Mouse (Mus musculus): ENCODE measurements around the gene Ptprt. TPM values are rescaled to one million over a fixed set of nuclear protein-coding genes. Genes with fewer than 3 reads are reported as not detected.
A peak's percentile ranks its signal among the peaks of the same experiment; 100 is the strongest.

Gene Ptprt
- polyA plus RNA-seq, 1 experiment from 2014 or later: 1.9 TPM

- H3K36me3 ChIP-seq (replicated peaks): no peaks in the 10 kb centered on the region
- no peaks in the 10 kb centered on the region for H3K9me3 ChIP-seq
- WGBS: 86% methylated on average over 9 of the region's 9 CpGs
- H3K4me1 ChIP-seq: no peaks in the 10 kb centered on the region
- H3K27ac ChIP-seq: no peak overlapping the region
- H3K27me3 ChIP-seq: no peaks in the 10 kb centered on the region
- no peak overlapping the region for H3K4me2 ChIP-seq
- H3K9ac ChIP-seq: no peak overlapping the region
- ATAC-seq (ENCODE audit: low FRiP score): no peak
- no peak overlapping the region for H3K4me3 ChIP-seq (replicated peaks)
Observed at GRCm38 (mm10) chr2:162499501-162499915, 161.4 kb downstream of the Ptprt start.

GRCm38 (mm10) chr2:162498191-162498590 lies 162.8 kb downstream of the Ptprt start:
- no peaks in the 10 kb centered on the region for H3K9me3 ChIP-seq
- no peaks in the 10 kb centered on the region for H3K27me3 ChIP-seq
- H3K27ac ChIP-seq: no peak overlapping the region
- no peak for ATAC-seq (ENCODE audit: low FRiP score)
- no peaks in the 10 kb centered on the region for H3K4me1 ChIP-seq
- no peak overlapping the region for H3K4me3 ChIP-seq (replicated peaks)
- no peak overlapping the region for H3K4me2 ChIP-seq
- no peaks in the 10 kb centered on the region for H3K36me3 ChIP-seq (replicated peaks)
- 80% methylated on average over 3 of the region's 3 CpGs for WGBS
- no peak overlapping the region for H3K9ac ChIP-seq

- no peaks in the 10 kb centered on the region for H3K36me3 ChIP-seq (replicated peaks)
- no peak overlapping the region for H3K9ac ChIP-seq
- no peak overlapping the region for H3K4me3 ChIP-seq (replicated peaks)
- H3K9me3 ChIP-seq: no peaks in the 10 kb centered on the region
- no peak overlapping the region for H3K4me2 ChIP-seq
- no peak for ATAC-seq (ENCODE audit: low FRiP score)
- no peak overlapping the region for H3K27ac ChIP-seq
- H3K4me1 ChIP-seq: no peaks in the 10 kb centered on the region
- no peaks in the 10 kb centered on the region for H3K27me3 ChIP-seq
Observed at GRCm38 (mm10) chr2:162484036-162484435, 176.9 kb downstream of the Ptprt start.

GRCm38 (mm10) chr2:162443106-162443505 lies 217.8 kb downstream of the Ptprt start:
- no peak overlapping the region for H3K9ac ChIP-seq
- no peaks in the 10 kb centered on the region for H3K4me1 ChIP-seq
- H3K27ac ChIP-seq: no peak overlapping the region
- no peak overlapping the region for H3K4me3 ChIP-seq (replicated peaks)
- H3K36me3 ChIP-seq (replicated peaks): no peaks in the 10 kb centered on the region
- no peaks in the 10 kb centered on the region for H3K27me3 ChIP-seq
- H3K9me3 ChIP-seq: no peaks in the 10 kb centered on the region
- WGBS: 69% methylated on average over 1 of the region's 1 CpGs
- ATAC-seq (ENCODE audit: low FRiP score): no peak
- H3K4me2 ChIP-seq: no peak overlapping the region

GRCm38 (mm10) chr2:162436646-162437045 lies 224.3 kb downstream of the Ptprt start:
- WGBS: 97% methylated on average over 3 of the region's 3 CpGs
- Histone ChIP-seq H3K4me2 (no peak overlapping the region), H3K4me1 (no peaks in the 10 kb centered on the region), H3K9me3 (no peaks in the 10 kb centered on the region), H3K27ac (no peak overlapping the region), H3K27me3 (no peaks in the 10 kb centered on the region), H3K9ac (no peak overlapping the region), H3K36me3 (replicated peaks) (no peaks in the 10 kb centered on the region), H3K4me3 (replicated peaks) (no peak overlapping the region)
- no peak for ATAC-seq (ENCODE audit: low FRiP score)

GRCm38 (mm10) chr2:162430171-162430570 lies 230.8 kb downstream of the Ptprt start:
- no peak overlapping the region for H3K4me3 ChIP-seq (replicated peaks)
- H3K9me3 ChIP-seq: no peaks in the 10 kb centered on the region
- H3K9ac ChIP-seq: no peak overlapping the region
- H3K4me1 ChIP-seq: no peaks in the 10 kb centered on the region
- H3K4me2 ChIP-seq: no peak overlapping the region
- no peaks in the 10 kb centered on the region for H3K27me3 ChIP-seq
- ATAC-seq (ENCODE audit: low FRiP score): no peak
- WGBS: 81% methylated on average over 7 of the region's 7 CpGs
- H3K36me3 ChIP-seq (replicated peaks): no peaks in the 10 kb centered on the region
- no peak overlapping the region for H3K27ac ChIP-seq

- Histone ChIP-seq H3K36me3 (replicated peaks) (no peaks in the 10 kb centered on the region), H3K4me1 (no peaks in the 10 kb centered on the region), H3K27me3 (no peaks in the 10 kb centered on the region), H3K27ac (no peak overlapping the region), H3K9me3 (no peaks in the 10 kb centered on the region), H3K4me2 (no peak overlapping the region), H3K9ac (no peak overlapping the region), H3K4me3 (replicated peaks) (no peak overlapping the region)
- WGBS: 90% methylated on average over 8 of the region's 8 CpGs
- no peak for ATAC-seq (ENCODE audit: low FRiP score)
Observed at GRCm38 (mm10) chr2:162426114-162426513, 234.8 kb downstream of the Ptprt start.

- H3K9me3 ChIP-seq: no peaks in the 10 kb centered on the region
- H3K4me2 ChIP-seq: no peak overlapping the region
- 84% methylated on average over 3 of the region's 3 CpGs for WGBS
- H3K9ac ChIP-seq: no peak overlapping the region
- H3K4me1 ChIP-seq: peaks cover 7% of the 10 kb centered on the region; the same call in 1 of the 2 replicates
- H3K4me3 ChIP-seq (replicated peaks): no peak overlapping the region
- H3K27me3 ChIP-seq: 0 out of 2 replicates have a peak, but pooled peaks cover 3% of the 10 kb centered on the region
- no peaks in the 10 kb centered on the region for H3K36me3 ChIP-seq (replicated peaks)
- H3K27ac ChIP-seq: no peak overlapping the region
- no peak for ATAC-seq (ENCODE audit: low FRiP score)
Observed at GRCm38 (mm10) chr2:162418181-162418580, 242.8 kb downstream of the Ptprt start.

GRCm38 (mm10) chr2:162413073-162413812 lies 247.7 kb downstream of the Ptprt start:
- no peak overlapping the region for H3K4me3 ChIP-seq (replicated peaks)
- WGBS: 16% methylated on average over 5 of the region's 5 CpGs
- H3K27ac ChIP-seq: 0 out of 2 replicates have a peak overlapping the region, but pooled peaks have one; percentile 21

GRCm38 (mm10) chr2:162411014-162411413 lies 249.9 kb downstream of the Ptprt start:
- Histone ChIP-seq H3K4me3 (replicated peaks) (no peak overlapping the region), H3K9me3 (no peaks in the 10 kb centered on the region), H3K9ac (no peak overlapping the region), H3K4me2 (no peak overlapping the region), H3K27me3 (peaks cover 18% of the 10 kb centered on the region; the same call in 1 of the 2 replicates), H3K4me1 (peaks cover 15% of the 10 kb centered on the region), H3K27ac (no peak overlapping the region), H3K36me3 (replicated peaks) (no peaks in the 10 kb centered on the region)
- WGBS: 87% methylated on average over 4 of the region's 4 CpGs
- ATAC-seq (ENCODE audit: low FRiP score): no peak

More at GRCm38 (mm10) chr2:162413073-162413812, 247.7 kb downstream of the Ptprt start:
- Histone ChIP-seq H3K27me3 (peaks cover 13% of the 10 kb centered on the region; the same call in 1 of the 2 replicates), H3K4me2 (no peak overlapping the region), H3K36me3 (replicated peaks) (no peaks in the 10 kb centered on the region), H3K9ac (no peak overlapping the region), H3K9me3 (no peaks in the 10 kb centered on the region), H3K4me1 (peaks cover 15% of the 10 kb centered on the region)
- ATAC-seq (ENCODE audit: low FRiP score): peak; percentile 85

- ATAC-seq (ENCODE audit: low FRiP score): no peak
- no peak overlapping the region for H3K27ac ChIP-seq
- no peak overlapping the region for H3K4me3 ChIP-seq (replicated peaks)
- H3K36me3 ChIP-seq (replicated peaks): no peaks in the 10 kb centered on the region
- H3K4me2 ChIP-seq: no peak overlapping the region
- H3K9me3 ChIP-seq: no peaks in the 10 kb centered on the region
- 88% methylated on average over 8 of the region's 8 CpGs for WGBS
- H3K4me1 ChIP-seq: peaks cover 15% of the 10 kb centered on the region
- H3K9ac ChIP-seq: no peak overlapping the region
- H3K27me3 ChIP-seq: peaks cover 18% of the 10 kb centered on the region; the same call in 1 of the 2 replicates
Observed at GRCm38 (mm10) chr2:162409245-162409644, 251.7 kb downstream of the Ptprt start.

GRCm38 (mm10) chr2:162401316-162402100 lies 259.4 kb downstream of the Ptprt start:
- WGBS: 78% methylated on average over 6 of the region's 6 CpGs

More at GRCm38 (mm10) chr2:162401316-162402100, 259.4 kb downstream of the Ptprt start:
- no peaks in the 10 kb centered on the region for H3K36me3 ChIP-seq (replicated peaks)
- H3K4me2 ChIP-seq: no peak overlapping the region
- no peak overlapping the region for H3K9ac ChIP-seq
- no peak for ATAC-seq (ENCODE audit: low FRiP score)
- H3K27me3 ChIP-seq: peaks cover 18% of the 10 kb centered on the region
- H3K4me1 ChIP-seq: peaks cover 3% of the 10 kb centered on the region; the same call in 1 of the 2 replicates
- no peak overlapping the region for H3K27ac ChIP-seq
- no peak overlapping the region for H3K4me3 ChIP-seq (replicated peaks)
- H3K9me3 ChIP-seq: no peaks in the 10 kb centered on the region

Data from forebrain, embryonic 12.5 days (tissue).